Comparison of ENCODE assay signal across 8 mouse cellular contexts in genomic region chr6:72537998-72538500, GRCm38 (mm10). TPM values are rescaled to one million over a fixed set of nuclear protein-coding genes. Genes with fewer than 3 reads are reported as not detected.
DNase-seq lines count a peak whose midpoint lies in the region; ATAC-seq and TF ChIP-seq lines count a peak whose summit lies in the region.

No protein-coding gene starts in this region.

- no peak for ATAC-seq in heart, embryonic 14.5 days (ENCODE audit: insufficient number of reproducible peaks, insufficient read depth, low FRiP score, low read depth)
- ATAC-seq in midbrain, embryonic 12.5 days (ENCODE audit: low FRiP score, low read depth): no peak
- no peak for ATAC-seq in megakaryocyte progenitor cell, adult 5-6 weeks (replicated peaks; ENCODE audit: poor library complexity)

- WGBS in heart, embryonic 14.5 days: 46% methylated on average over 10 of the region's 10 CpGs
- 53% methylated on average over 10 of the region's 10 CpGs for WGBS in hindbrain, embryonic 10.5 days
- 55% methylated on average over 10 of the region's 10 CpGs for WGBS in midbrain, embryonic 12.5 days

- TF ChIP-seq POLR2A in bone marrow macrophage, adult 2 months (IDR thresholded peaks at IDR 0.05; ENCODE audit: borderline replicate concordance, low read depth, low read length): no peak

- H3K27me3 ChIP-seq in heart, embryonic 14.5 days (ENCODE audit: control insufficient read depth, insufficient read depth, low read length): no peaks in the 10 kb centered on the region
- no peaks in the 10 kb centered on the region for H3K27me3 ChIP-seq in hindbrain, embryonic 10.5 days (ENCODE audit: insufficient read depth, poor library complexity, severe bottlenecking)
- H3K27me3 ChIP-seq in midbrain, embryonic 12.5 days: no peaks in the 10 kb centered on the region

- no peaks in the 10 kb centered on the region for H3K36me3 ChIP-seq in heart, embryonic 14.5 days (ENCODE audit: control insufficient read depth, insufficient read depth, low read length)
- H3K36me3 ChIP-seq in hindbrain, embryonic 10.5 days: no peaks in the 10 kb centered on the region
- no peaks in the 10 kb centered on the region for H3K36me3 ChIP-seq in midbrain, embryonic 12.5 days

- no peak for DNase-seq in heart, postnatal 36 days
- DNase-seq in hindbrain, embryonic 10.5 days (ENCODE audit: low spot score): no peak
- DNase-seq in layer of hippocampus, adult 8-10 months (ENCODE audit: low spot score in 2 of 2): no peak
- DNase-seq in left cerebral cortex, adult 18-20 months (ENCODE audit: low spot score in 2 of 2): no peak

- 0 out of 4 replicates have a peak overlapping the region, but pooled peaks of 1 of the 2 experiments have one; percentile 4 for H3K27ac ChIP-seq in heart, embryonic 14.5 days (replicated peaks in 1 of 2; ENCODE audit: control insufficient read depth in 1 of 2, insufficient read depth in 1 of 2, low read depth in 2 of 2, low read length in 2 of 2)
- H3K27ac ChIP-seq in bone marrow macrophage, adult 2 months (ENCODE audit: insufficient read depth, low read depth, low read length): no peak overlapping the region
- peak overlapping the region; percentile 87 for H3K27ac ChIP-seq in hindbrain, embryonic 10.5 days
- no peak overlapping the region for H3K27ac ChIP-seq in midbrain, embryonic 12.5 days (replicated peaks)

- intact Hi-C loops in heart, postnatal 36 days (cut with DNase I): loop anchor here (5.0 kb wide), 1 partner anchor 294 kb away; no protein-coding TSS in a partner anchor

- peak overlapping the region; percentile 65 for H3K4me2 ChIP-seq in heart, embryonic 14.5 days (ENCODE audit: low read length)
- H3K4me2 ChIP-seq in midbrain, embryonic 12.5 days (replicated peaks): peak overlapping the region; percentile 77

- peak overlapping the region; percentile 68 for H3K9ac ChIP-seq in heart, embryonic 14.5 days (ENCODE audit: low read length)
- peak overlapping the region; percentile 59 for H3K9ac ChIP-seq in midbrain, embryonic 12.5 days (replicated peaks)

- peaks cover 8 to 12% of the 10 kb centered on the region in 2 experiments for H3K4me1 ChIP-seq in heart, embryonic 14.5 days (ENCODE audit: control insufficient read depth in 2 of 2, insufficient read depth in 2 of 2, low read length in 2 of 2)
- peaks cover 12% of the 10 kb centered on the region for H3K4me1 ChIP-seq in bone marrow macrophage, adult 2 months (ENCODE audit: control insufficient read depth, insufficient read depth, low read length)
- H3K4me1 ChIP-seq in hindbrain, embryonic 10.5 days (replicated peaks): peaks cover 24% of the 10 kb centered on the region
- peaks cover 14% of the 10 kb centered on the region for H3K4me1 ChIP-seq in midbrain, embryonic 12.5 days

- no peak for TF ChIP-seq CTCF in bone marrow macrophage, adult 2 months (IDR thresholded peaks at IDR 0.05; ENCODE audit: low read depth, low read length)

- H3K9me3 ChIP-seq in heart, embryonic 14.5 days (ENCODE audit: control insufficient read depth, low read length): no peaks in the 10 kb centered on the region
- H3K9me3 ChIP-seq in hindbrain, embryonic 10.5 days: no peaks in the 10 kb centered on the region
- no peaks in the 10 kb centered on the region for H3K9me3 ChIP-seq in midbrain, embryonic 12.5 days

- peak overlapping the region; percentile 45 to 84 for H3K4me3 ChIP-seq in heart, embryonic 14.5 days (ENCODE audit: control insufficient read depth in 1 of 2, insufficient read depth in 1 of 2, low read depth in 1 of 2, low read length in 2 of 2)
- H3K4me3 ChIP-seq in bone marrow macrophage, adult 2 months (ENCODE audit: insufficient read depth, low read length): peak overlapping the region; percentile 34; the same call in 1 of the 2 replicates
- H3K4me3 ChIP-seq in hindbrain, embryonic 10.5 days: peak overlapping the region; percentile 61
- H3K4me3 ChIP-seq in midbrain, embryonic 12.5 days: peak overlapping the region; percentile 53

RNA-seq across cellular contexts. Expression of gene Capg, which starts 6.1 kb away (rescaled TPM):
- 26.0 and 27.2 TPM in 2 replicates for polyA plus RNA-seq in heart, embryonic 14.5 days (2014; fragmentation: Nextera tagmentation; extraction: Ambion mirVana)
- total RNA-seq in heart, postnatal 36 days (2021): 10 to 100 TPM in 1 of 2 experiments, 1 to 10 TPM in 1; 9.0 to 10.3 TPM
- 788 and 835 TPM in 2 replicates for polyA plus RNA-seq in bone marrow macrophage, adult 2 months (2012; ENCODE audit: insufficient read depth, insufficient read length, missing spikeins)
- polyA plus RNA-seq in hindbrain, embryonic 10.5 days (2016; fragmentation: Nextera tagmentation; extraction: Ambion mirVana): 13.4 and 14.1 TPM in 2 replicates
- polyA plus RNA-seq in midbrain, embryonic 12.5 days (2016; fragmentation: Nextera tagmentation; extraction: Ambion mirVana): 5.8 and 6.1 TPM in 2 replicates
- total RNA-seq in megakaryocyte progenitor cell, adult 5-6 weeks (2015): 24.4 and 25.5 TPM in 2 replicates
- total RNA-seq in megakaryocyte progenitor cell, adult 5-6 weeks (2017): 42.7 and 60.1 TPM in 2 replicates
- 10 to 100 TPM in 2 of 4 experiments, 1 to 10 TPM in 2; 4.6 to 31.2 (median 16.4) TPM for total RNA-seq in layer of hippocampus, adult 8-10 months (2022)
- total RNA-seq in left cerebral cortex, adult 18-20 months (2021): 1 to 10 TPM; 1.8 to 4.2 TPM

RNA-seq across cellular contexts. Expression of gene Sh2d6, which starts 16.5 kb away (rescaled TPM):
- not detected in 2 replicates for polyA plus RNA-seq in heart, embryonic 14.5 days (2014; fragmentation: Nextera tagmentation; extraction: Ambion mirVana)
- under 1 TPM; 0.33 to 0.35 TPM for total RNA-seq in heart, postnatal 36 days (2021)
- polyA plus RNA-seq in bone marrow macrophage, adult 2 months (2012; ENCODE audit: insufficient read depth, insufficient read length, missing spikeins): 1.3 TPM in 1 of 2 replicates, not detected in the other
- 0.15 and 0.21 TPM in 2 replicates for polyA plus RNA-seq in hindbrain, embryonic 10.5 days (2016; fragmentation: Nextera tagmentation; extraction: Ambion mirVana)
- polyA plus RNA-seq in midbrain, embryonic 12.5 days (2016; fragmentation: Nextera tagmentation; extraction: Ambion mirVana): 0.63 and 0.97 TPM in 2 replicates
- not detected in 2 replicates for total RNA-seq in megakaryocyte progenitor cell, adult 5-6 weeks (2015)
- not detected in 2 replicates for total RNA-seq in megakaryocyte progenitor cell, adult 5-6 weeks (2017)
- total RNA-seq in layer of hippocampus, adult 8-10 months (2022): 1 to 10 TPM in 2 of 4 experiments, under 1 TPM in 2; 0.47 to 1.8 (median 1.3) TPM
- under 1 TPM; 0.56 to 0.61 TPM for total RNA-seq in left cerebral cortex, adult 18-20 months (2021)
